Mouse (Mus musculus) urinary bladder, postnatal 4 days (tissue): ENCODE results near the gene Duoxa1.
"Not testable (repeated sequence)": the region's sequence is repeated elsewhere in the genome, so short reads cannot be mapped to it uniquely, and the experiment has no call there.

Experiments used
- DNase-seq, 2 experiments: peaks; one replicate each; pipeline ENCODE4 v3.0.0; 2021 to 2022; ENCODE audit warnings: low spot score in 2 of 2

The Duoxa1 gene

GRCm38 (mm10) chr2:122313536-122313935 is at the start of gene Duoxa1:
Gene Duoxa1, minus strand, starts transcription at chr2:122313730.
- DNase-seq: no peak

GRCm38 (mm10) chr2:122362622-122363523 is 49.3 kb upstream of the Duoxa1 start:
- DNase-seq: no peak

GRCm38 (mm10) chr2:122361868-122362621 is 48.5 kb upstream of the Duoxa1 start:
- DNase-seq: no peak

- DNase-seq: no peak
Observed at GRCm38 (mm10) chr2:122361181-122361580, 47.7 kb upstream of the Duoxa1 start.

GRCm38 (mm10) chr2:122360310-122360709 is 46.8 kb upstream of the Duoxa1 start:
- no peak for DNase-seq

- DNase-seq: no peak
Observed at GRCm38 (mm10) chr2:122356187-122356586, 42.7 kb upstream of the Duoxa1 start.

GRCm38 (mm10) chr2:122355389-122355788 is 41.9 kb upstream of the Duoxa1 start:
- DNase-seq: no peak

GRCm38 (mm10) chr2:122354191-122354929 is 40.8 kb upstream of the Duoxa1 start:
- DNase-seq: no peak

- no peak for DNase-seq
Observed at GRCm38 (mm10) chr2:122353765-122354164, 40.2 kb upstream of the Duoxa1 start.

- DNase-seq: no peak
Observed at GRCm38 (mm10) chr2:122352992-122353391, 39.5 kb upstream of the Duoxa1 start.

- no peak for DNase-seq
Observed at GRCm38 (mm10) chr2:122351931-122352329, 38.4 kb upstream of the Duoxa1 start.

- DNase-seq: no peak
Observed at GRCm38 (mm10) chr2:122351156-122351930, 37.8 kb upstream of the Duoxa1 start.

- no peak for DNase-seq
Observed at GRCm38 (mm10) chr2:122349136-122349785, 35.7 kb upstream of the Duoxa1 start.

GRCm38 (mm10) chr2:122348531-122349131 is 35.1 kb upstream of the Duoxa1 start:
- peak; percentile 89 to 91 for DNase-seq

GRCm38 (mm10) chr2:122347257-122347656 is 33.7 kb upstream of the Duoxa1 start:
- DNase-seq: no peak

- not testable (repeated sequence) for DNase-seq
Observed at GRCm38 (mm10) chr2:122346164-122346563, 32.6 kb upstream of the Duoxa1 start.

- DNase-seq: peak in 1 of 2 experiments; percentile 54
Observed at GRCm38 (mm10) chr2:122345106-122345893, 31.8 kb upstream of the Duoxa1 start.

GRCm38 (mm10) chr2:122337291-122337690 is 23.8 kb upstream of the Duoxa1 start:
- DNase-seq: no peak

- peak in 1 of 2 experiments; percentile 75 for DNase-seq
Observed at GRCm38 (mm10) chr2:122334170-122334569, 20.6 kb upstream of the Duoxa1 start.
